Mouse (Mus musculus) embryonic facial prominence, embryonic 13.5 days (tissue): ENCODE measurements at regions not wholly inside any gene's neighbourhood (a gene's known extent, or its start where the extent isn't known, plus 50 kb on each side); places are given as distances from the start of the nearest gene placed in this dataset.

Experiments
- ATAC-seq: fragments of 200-750 bp; cut with Nextera tagmentation; 2 replicates; pipeline ENCODE4 v1.8.0; 2017; ENCODE audit warnings: low read depth; ENCODE audit not compliant: insufficient number of reproducible peaks, insufficient read depth, low FRiP score, low TSS enrichment
- H3K27ac ChIP-seq: fragments of 300-500 bp; sonication (generic); 2 replicates; pipeline ENCODE4 v1.5.1; 2015; ENCODE audit warnings: moderate library complexity, mild to moderate bottlenecking, inconsistent platforms
- H3K27me3 ChIP-seq: fragments of 300-500 bp; sonication (generic); 2 replicates; pipeline ENCODE4 v1.6.1; 2015; ENCODE audit warnings: mild to moderate bottlenecking, inconsistent platforms
- H3K36me3 ChIP-seq: fragments of 300-500 bp; sonication (generic); 2 replicates; pipeline ENCODE4 v1.6.1; 2015; ENCODE audit warnings: mild to moderate bottlenecking, inconsistent platforms
- H3K4me1 ChIP-seq: fragments of 300-500 bp; sonication (generic); 2 replicates; pipeline ENCODE4 v1.6.1; 2015; ENCODE audit warnings: inconsistent platforms
- H3K4me2 ChIP-seq: fragments of 300-500 bp; sonication (generic); 2 replicates; pipeline ENCODE4 v1.6.1; 2015; ENCODE audit warnings: moderate library complexity, mild to moderate bottlenecking, inconsistent platforms
- H3K4me3 ChIP-seq: fragments of 300-500 bp; sonication (generic); 2 replicates; pipeline ENCODE4 v1.5.1; 2015; ENCODE audit warnings: mild to moderate bottlenecking, inconsistent platforms
- H3K9ac ChIP-seq: fragments of 300-500 bp; sonication (generic); 2 replicates; pipeline ENCODE4 v1.6.1; 2015; ENCODE audit warnings: mild to moderate bottlenecking, inconsistent platforms
- H3K9me3 ChIP-seq: fragments of 300-500 bp; sonication (generic); 2 replicates; pipeline ENCODE4 v1.6.1; 2016; ENCODE audit warnings: inconsistent platforms
- WGBS: fragments of 180-500 bp; shearing (Covaris S2); methylation state at CpG from one replicate; pipeline ENCODE4 v1.1.7; 2015; ENCODE audit warnings: mixed read lengths; 5-methylcytosine and 5-hydroxymethylcytosine counted together

DNA sequence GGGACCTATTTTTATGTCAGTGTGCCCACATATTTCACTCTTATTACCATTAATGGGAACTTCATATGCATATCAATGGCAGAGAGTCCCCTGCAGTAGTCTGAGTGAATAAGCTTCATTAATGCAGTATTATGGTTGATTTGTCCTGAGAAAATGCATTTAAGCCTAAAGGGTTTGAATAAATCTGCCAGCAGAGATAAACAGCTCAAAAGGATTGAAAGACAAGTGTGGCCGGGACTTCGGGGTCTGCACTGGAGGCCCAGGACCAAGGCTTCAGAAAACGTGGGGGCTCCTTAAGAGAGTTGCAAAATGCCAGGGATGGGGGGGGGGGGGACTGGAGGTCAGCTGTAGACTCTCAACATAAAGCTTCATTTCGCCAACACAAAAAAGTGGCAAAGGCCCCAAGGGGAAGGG is 306.6 kb downstream of the Irs2 start:
- Histone ChIP-seq H3K27ac (no peak overlapping the region), H3K36me3 (no peaks in the 10 kb centered on the region), H3K4me2 (no peak overlapping the region), H3K4me1 (no peaks in the 10 kb centered on the region), H3K4me3 (no peak overlapping the region), H3K9me3 (no peaks in the 10 kb centered on the region), H3K9ac (no peak overlapping the region), H3K27me3 (no peaks in the 10 kb centered on the region)
- ATAC-seq = no peak
- WGBS = 71% methylated on average over 4 of the region's 4 CpGs

DNA sequence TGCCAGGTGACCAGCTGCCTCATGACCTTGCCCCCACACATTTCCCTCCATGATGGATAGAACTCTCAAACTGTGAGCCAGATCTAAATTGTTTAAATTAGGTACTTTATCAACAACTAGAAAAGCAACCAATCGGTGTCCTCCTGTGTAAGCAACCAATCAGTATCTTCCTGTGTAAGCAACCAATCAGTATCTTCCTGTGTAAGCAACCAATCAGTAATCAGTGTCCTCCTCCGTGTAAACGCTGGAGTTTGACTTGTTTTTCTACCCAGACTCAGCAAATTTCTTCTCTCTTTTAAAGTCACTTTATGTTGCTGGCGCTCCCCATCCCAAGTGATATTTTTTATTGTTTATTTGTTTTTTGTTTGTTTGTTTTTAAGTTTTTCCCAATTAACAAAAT is 307.0 kb downstream of the Irs2 start:
- Histone ChIP-seq H3K27ac (no peak overlapping the region), H3K27me3 (no peaks in the 10 kb centered on the region), H3K4me3 (no peak overlapping the region), H3K4me1 (no peaks in the 10 kb centered on the region), H3K4me2 (no peak overlapping the region), H3K9ac (no peak overlapping the region), H3K36me3 (no peaks in the 10 kb centered on the region), H3K9me3 (no peaks in the 10 kb centered on the region)
- WGBS = 78% methylated on average over 4 of the region's 4 CpGs
- ATAC-seq = no peak

DNA sequence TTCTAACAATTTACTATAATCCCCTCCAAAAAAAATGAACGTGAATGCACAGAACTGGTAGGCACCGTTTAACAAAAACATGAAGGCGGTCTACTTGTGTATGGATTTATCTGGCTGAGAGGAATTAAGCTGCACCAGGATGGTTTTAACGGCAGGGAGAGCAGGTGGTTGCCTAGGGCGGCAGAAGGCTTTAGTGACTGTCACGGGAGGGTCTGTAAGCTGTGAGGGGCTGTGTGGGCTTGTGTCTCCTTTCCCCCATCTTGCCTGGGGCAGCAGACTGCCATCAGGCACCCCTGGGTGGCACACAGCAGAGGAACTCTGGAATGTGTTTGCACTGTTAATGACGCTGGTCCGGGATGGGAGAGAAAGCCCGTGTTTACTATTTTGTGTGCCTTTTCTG is 308.6 kb downstream of the Irs2 start:
- 64% methylated on average over 9 of the region's 9 CpGs for WGBS
- Histone ChIP-seq H3K9me3 (no peaks in the 10 kb centered on the region), H3K9ac (no peak overlapping the region), H3K4me3 (no peak overlapping the region), H3K27ac (no peak overlapping the region), H3K27me3 (no peaks in the 10 kb centered on the region), H3K4me2 (no peak overlapping the region), H3K4me1 (no peaks in the 10 kb centered on the region), H3K36me3 (no peaks in the 10 kb centered on the region)
- no peak for ATAC-seq

GRCm38 (mm10) chr8:10695181-10695580 is 313.1 kb downstream of the Irs2 start:
- WGBS = 68% methylated on average over 6 of the region's 6 CpGs
- no peak overlapping the region for H3K27ac ChIP-seq
- ATAC-seq = no peak

GRCm38 (mm10) chr8:10690659-10691058 is 317.6 kb downstream of the Irs2 start:
- WGBS = 47% methylated on average over 1 of the region's 1 CpGs
- no peak overlapping the region for H3K27ac ChIP-seq
- no peak overlapping the region for H3K4me3 ChIP-seq
- no peak for ATAC-seq
- H3K4me1 ChIP-seq = peaks cover 13% of the 10 kb centered on the region
- H3K9me3 ChIP-seq = no peaks in the 10 kb centered on the region
- no peak overlapping the region for H3K9ac ChIP-seq
- peaks cover 7% of the 10 kb centered on the region; the same call in 1 of the 2 replicates for H3K27me3 ChIP-seq
- H3K36me3 ChIP-seq = no peaks in the 10 kb centered on the region
- H3K4me2 ChIP-seq = no peak overlapping the region

More at GRCm38 (mm10) chr8:10695181-10695580, 313.1 kb downstream of the Irs2 start:
- no peak overlapping the region for H3K4me2 ChIP-seq
- no peaks in the 10 kb centered on the region for H3K27me3 ChIP-seq
- no peaks in the 10 kb centered on the region for H3K36me3 ChIP-seq
- H3K4me3 ChIP-seq = no peak overlapping the region
- H3K9me3 ChIP-seq = no peaks in the 10 kb centered on the region
- 0 out of 2 replicates have a peak, but pooled peaks cover 4% of the 10 kb centered on the region for H3K4me1 ChIP-seq
- H3K9ac ChIP-seq = no peak overlapping the region

DNA sequence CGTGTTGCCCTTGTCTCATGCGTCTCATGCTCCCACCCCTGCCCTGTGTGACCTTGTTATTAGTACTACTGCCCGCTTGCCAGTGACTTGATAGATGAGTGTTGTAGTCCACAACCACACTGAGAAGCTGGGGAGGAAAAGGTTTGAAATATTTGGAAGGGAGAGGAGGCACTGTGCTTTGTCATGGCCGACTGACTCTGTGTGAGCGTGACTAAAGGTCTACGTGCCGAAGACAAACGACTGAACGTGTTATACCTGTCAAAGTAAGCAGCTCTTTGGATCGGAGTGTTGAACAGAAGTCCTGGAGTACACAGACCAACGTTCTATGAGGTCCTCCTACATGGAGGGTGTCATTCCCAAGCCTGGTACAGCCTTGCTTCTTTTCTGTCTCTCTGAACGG is 318.4 kb downstream of the Irs2 start:
- no peaks in the 10 kb centered on the region for H3K9me3 ChIP-seq
- peaks cover 7% of the 10 kb centered on the region; the same call in 1 of the 2 replicates for H3K27me3 ChIP-seq
- H3K4me3 ChIP-seq = no peak overlapping the region
- WGBS = 81% methylated on average over 12 of the region's 12 CpGs
- no peak overlapping the region for H3K27ac ChIP-seq
- peaks cover 13% of the 10 kb centered on the region for H3K4me1 ChIP-seq
- ATAC-seq = no peak
- no peaks in the 10 kb centered on the region for H3K36me3 ChIP-seq
- H3K9ac ChIP-seq = no peak overlapping the region
- H3K4me2 ChIP-seq = no peak overlapping the region

DNA sequence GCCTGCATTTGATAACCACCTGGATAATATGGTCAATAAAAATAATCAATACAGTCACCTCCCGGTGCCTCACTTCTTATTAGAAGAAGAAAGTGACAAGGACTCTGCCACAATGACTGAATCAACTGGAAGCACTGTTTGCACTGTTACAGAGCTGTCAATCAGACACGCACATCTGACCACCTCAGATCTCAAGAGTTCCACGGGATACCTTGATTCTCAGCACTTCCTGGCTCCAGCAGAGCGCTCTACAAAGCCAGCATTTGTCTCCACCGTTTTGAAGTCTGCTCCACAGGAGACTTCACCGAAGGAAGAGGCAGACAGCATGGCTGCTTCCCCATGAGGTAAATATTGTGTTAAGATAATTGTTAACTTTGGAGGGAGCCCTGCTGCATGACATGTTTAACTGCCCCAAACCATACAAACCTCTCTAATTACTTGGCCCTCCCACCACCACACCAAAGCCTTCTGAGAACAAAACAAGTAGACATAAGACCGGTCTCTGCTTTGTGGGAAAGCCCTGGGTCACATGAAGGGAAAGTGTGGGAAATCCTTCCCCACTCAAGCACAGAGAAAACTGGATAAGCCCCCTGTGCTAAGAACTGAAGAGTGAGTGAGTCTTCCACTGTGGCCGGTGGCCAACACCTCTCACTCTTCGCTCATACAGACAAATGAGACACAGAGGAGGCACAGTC is 320.2 kb downstream of the Irs2 start:
- Histone ChIP-seq H3K9me3 (no peaks in the 10 kb centered on the region), H3K4me1 (peaks cover 13% of the 10 kb centered on the region), H3K36me3 (no peaks in the 10 kb centered on the region), H3K9ac (no peak overlapping the region), H3K27me3 (peaks cover 7% of the 10 kb centered on the region; the same call in 1 of the 2 replicates), H3K4me3 (no peak overlapping the region), H3K4me2 (no peak overlapping the region), H3K27ac (no peak overlapping the region)
- WGBS = 30% methylated on average over 9 of the region's 9 CpGs
- no peak for ATAC-seq
